Mouse (Mus musculus) brain, embryonic 14.5 days (tissue): ENCODE data around the gene Tor1a. TPM values are rescaled to one million over a fixed set of nuclear protein-coding genes. Genes with fewer than 3 reads are reported as not detected.

ENCODE experiments used
- DNase-seq: peaks from one replicate; pipeline ENCODE4 v3.0.0-alpha.2; 2011; ENCODE audit warnings: low read depth
- CTCF ChIP-seq: fragments of 200-500 bp; IDR thresholded peaks from 2 replicates; pipeline ENCODE4 v1.5.1; 2012; ENCODE audit warnings: inconsistent platforms, mild to moderate bottlenecking, moderate library complexity, borderline replicate concordance; ENCODE audit not compliant: insufficient read depth, insufficient read length; ENCODE audit errors: extremely low read depth
- POLR2A ChIP-seq: fragments of 200-500 bp; IDR thresholded peaks from 2 replicates; pipeline ENCODE4 v1.6.1; 2012; ENCODE audit warnings: mild to moderate bottlenecking, inconsistent platforms, borderline replicate concordance; ENCODE audit not compliant: poor library complexity, insufficient read depth, insufficient read length, severe bottlenecking; ENCODE audit errors: extremely low read depth
- polyA plus RNA-seq: library from polyadenylated mRNA; depleted of rRNA; stranded (reverse); fragments of >200 nt; gene quantifications from 2 replicates; pipeline ENCODE4 v1.2.3, GENCODE M21; 2012; rRNA removed

Tor1a gene
- 66.9 and 79.1 TPM in 2 replicates for polyA plus RNA-seq

DNA sequence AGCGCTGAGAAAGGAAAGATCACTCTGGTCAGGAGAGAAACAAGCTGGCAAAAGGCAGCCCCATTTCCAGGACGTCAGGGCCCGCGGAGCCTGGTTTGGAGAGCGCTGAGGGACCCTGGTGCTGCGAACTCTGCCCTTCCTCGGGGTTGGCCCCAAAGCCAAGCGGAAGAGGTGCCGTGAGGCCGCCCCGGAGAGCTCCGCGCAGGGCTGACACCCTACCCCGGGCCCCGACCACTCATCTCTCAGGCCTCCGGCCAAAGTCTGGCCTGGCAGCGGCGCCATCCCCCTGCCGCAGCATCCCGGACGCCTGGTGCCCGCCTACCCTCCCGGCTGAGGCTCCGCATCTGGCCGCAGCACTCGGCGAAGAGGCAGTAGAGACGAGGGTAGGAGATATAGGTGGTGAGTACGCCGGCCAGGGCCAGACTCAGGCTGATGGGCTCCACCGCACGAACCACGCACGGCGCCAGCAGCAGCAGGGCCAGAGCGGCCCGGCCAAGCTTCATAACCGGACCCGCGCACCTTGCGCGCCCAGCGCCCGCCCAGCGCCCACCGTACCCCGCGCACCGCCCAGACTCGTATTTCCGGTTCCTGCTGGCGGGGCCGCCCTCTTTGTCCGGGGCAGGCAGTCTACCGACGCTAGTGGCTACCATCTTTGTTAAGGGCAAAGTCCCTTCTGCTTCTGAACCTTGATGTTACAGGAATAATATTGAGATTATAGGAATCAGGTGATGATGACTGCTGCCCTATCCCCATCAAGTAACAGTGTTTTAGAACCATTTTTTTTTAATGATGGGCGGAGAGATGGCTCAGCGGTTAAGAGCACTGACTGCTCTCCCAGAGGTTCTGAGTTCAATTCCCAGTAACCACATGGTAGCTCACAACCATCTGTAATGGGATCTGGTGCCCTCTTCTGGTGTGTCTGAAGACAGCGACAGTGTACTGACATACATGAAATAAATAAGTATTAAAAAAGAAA, at the start of gene Tor1a:
Gene Tor1a, minus strand, starts transcription at position 582 of the 976 bp plus-strand sequence.
- DNase-seq: peak; percentile 96
- TF ChIP-seq POLR2A (peak; percentile 98), CTCF (no peak)

- no peak for DNase-seq
- TF ChIP-seq CTCF (no peak), POLR2A (no peak)
Observed at GRCm38 (mm10) chr2:31013371-31014120, 45.8 kb upstream of the Tor1a start.

DNA sequence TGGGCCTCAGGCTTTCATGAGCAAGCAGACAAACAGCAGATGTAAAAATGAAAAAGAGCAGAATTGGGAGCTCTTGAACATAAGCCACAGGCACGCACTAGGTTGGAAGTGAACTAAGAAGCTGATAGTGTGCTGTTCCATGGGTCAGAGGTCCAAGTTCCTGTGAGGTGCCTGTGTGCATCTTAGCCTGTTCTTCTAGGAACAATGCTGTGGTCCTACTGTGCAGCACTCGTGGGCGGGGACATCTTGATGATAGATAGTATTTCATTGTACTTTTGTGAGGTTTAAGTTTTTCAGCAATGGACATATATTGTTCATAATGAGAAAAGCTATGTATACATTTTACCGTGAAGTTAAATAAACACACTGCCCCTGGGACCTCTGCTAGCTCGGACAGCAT, 39.5 kb upstream of the Tor1a start:
- no peak for DNase-seq

DNA sequence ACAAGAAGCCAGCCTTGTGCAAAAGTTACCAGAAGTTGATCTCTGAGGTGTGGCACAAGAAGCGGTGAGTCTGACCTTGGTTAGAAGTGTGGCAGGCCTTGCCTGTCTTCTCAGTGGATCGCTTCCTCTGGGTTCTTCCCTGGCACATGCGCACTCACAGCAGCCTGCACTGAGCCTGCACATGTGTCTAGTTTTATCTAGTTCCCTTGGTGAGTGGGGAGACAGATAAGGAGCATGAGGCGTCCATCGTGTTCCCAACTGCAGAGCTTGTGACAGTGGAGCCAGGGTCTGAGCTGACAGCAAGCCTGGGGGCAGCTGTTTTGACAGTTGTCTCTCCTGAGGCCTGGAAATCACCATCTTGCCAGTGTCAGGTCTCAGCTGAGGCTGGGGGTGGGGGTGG, 38.7 kb upstream of the Tor1a start:
- DNase-seq: peak; percentile 7
- TF ChIP-seq CTCF (no peak), POLR2A (no peak)

More for the DNA sequence above, 39.5 kb upstream of the Tor1a start:
- TF ChIP-seq CTCF: no peak
- no peak for TF ChIP-seq POLR2A

- TF ChIP-seq CTCF (no peak), POLR2A (no peak)
- DNase-seq: no peak
Observed at GRCm38 (mm10) chr2:31005453-31005852, 37.7 kb upstream of the Tor1a start.

DNA sequence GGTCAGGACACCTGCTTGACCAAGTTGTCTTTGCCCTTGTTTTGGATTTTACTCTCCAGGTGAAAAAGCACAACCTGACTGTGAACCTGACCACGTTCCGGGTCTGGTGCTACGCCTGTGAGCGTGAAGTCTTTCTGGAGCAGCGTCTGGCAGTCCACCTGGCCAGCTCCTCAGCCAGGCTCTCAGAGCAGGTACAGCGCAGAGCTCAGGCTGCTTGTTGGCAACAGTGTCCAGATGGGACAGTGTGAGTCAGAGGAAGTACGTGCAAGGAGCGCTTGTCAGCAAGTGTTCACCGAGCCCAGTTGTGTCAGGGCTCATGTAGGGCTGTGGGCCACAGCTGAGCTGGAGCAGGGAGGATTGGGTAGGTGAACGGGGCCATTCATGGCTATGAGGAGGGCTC, 35.1 kb upstream of the Tor1a start:
- no peak for DNase-seq
- TF ChIP-seq POLR2A (no peak), CTCF (no peak)

DNA sequence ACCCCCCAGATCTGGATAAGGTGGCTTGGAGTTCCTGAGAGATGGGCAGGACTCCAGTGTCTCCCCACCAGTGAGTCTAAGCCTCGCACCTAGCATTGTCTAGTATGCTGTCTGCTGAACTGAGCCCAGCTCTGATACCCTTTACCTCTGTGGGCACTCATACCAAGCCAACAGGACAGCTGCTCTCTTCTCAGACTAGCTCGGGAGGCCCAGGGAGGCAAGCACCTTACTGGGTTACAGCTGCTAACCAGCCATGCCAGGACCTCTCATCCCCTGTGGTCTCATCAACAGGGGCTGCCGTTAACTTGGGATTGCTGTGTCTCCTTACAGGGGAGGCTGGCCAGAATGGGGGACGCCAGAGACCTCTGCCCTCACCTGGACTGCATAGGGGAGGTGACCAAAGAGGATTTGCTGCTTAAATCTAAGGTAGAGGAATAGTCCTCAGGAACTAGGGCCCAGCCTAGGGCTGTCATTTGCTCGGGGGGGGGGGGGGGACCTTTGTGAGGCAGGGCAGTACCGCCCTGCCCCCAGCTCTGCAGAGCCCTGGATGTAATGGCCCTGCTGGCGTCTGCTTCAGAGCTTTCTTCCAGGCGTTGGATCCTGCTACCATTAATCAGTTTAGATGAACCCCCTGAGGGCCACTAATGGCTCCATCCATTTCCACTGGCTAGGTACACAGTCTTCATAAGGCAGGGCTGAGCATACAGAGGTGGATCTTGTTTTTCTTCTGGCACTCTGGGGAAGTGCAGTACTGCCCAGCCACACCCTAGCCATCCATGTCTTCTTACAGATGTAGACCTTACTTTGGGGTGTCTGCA, 30.9 kb upstream of the Tor1a start:
- DNase-seq: no peak
- TF ChIP-seq CTCF (no peak), POLR2A (no peak)

DNA sequence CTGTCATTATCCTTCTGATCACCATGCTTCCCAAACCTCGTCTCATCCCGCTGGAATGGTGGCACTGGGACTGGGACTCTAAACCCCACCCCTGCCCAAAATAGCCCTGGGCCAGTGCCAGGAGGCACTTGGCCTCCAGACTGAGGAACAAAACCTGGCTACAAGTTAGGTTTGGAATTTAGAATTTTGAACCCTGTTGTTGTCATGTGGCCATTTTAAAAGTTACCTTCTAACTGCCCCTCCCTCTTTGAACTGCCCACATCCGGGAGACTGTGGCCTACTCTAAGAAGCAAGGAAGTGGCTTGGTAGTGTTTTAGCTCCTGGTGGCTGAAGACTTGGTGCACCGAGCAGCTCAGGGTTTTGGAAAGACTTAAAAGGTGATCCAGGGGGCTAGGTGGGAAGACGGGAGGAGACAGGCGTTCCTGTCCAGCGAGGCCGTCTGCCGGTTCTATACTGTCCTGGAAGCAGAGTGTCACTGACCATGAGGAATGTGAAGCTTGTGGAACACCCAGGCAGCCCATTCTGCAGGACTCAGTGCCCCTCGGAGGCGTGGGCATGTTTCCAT, 27.8 kb upstream of the Tor1a start:
- DNase-seq: no peak
- TF ChIP-seq POLR2A (no peak), CTCF (no peak)

GRCm38 (mm10) chr2:30994853-30995252, 27.1 kb upstream of the Tor1a start:
- DNase-seq: no peak
- TF ChIP-seq POLR2A: no peak
- no peak for TF ChIP-seq CTCF

DNA sequence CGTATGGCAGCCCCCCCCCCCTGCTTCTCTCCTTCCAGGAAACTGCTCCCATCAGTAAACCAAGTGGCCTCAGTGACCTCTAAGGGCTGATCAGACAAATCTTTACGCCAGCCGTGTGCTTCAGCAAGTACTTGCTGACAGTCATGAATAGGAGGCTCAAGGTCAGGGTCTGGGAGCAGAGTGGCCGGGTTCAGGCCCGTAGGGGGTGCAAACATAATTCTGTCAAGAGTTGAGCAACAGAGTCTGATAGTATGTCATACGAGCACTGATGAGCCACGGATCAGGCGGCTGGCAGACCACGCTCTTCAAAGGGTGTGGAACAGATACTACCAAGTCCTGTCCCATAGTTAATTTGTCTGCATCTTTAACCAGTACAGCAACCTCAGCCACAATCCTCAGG, 22.5 kb upstream of the Tor1a start:
- no peak for DNase-seq
- TF ChIP-seq CTCF (no peak), POLR2A (no peak)

GRCm38 (mm10) chr2:30985111-30986020, 17.6 kb upstream of the Tor1a start:
- DNase-seq: no peak

More at GRCm38 (mm10) chr2:30985111-30986020, 17.6 kb upstream of the Tor1a start:
- TF ChIP-seq POLR2A (no peak), CTCF (no peak)
